15 mouse cellular contexts compared by ENCODE assay signal in the genomic region with DNA sequence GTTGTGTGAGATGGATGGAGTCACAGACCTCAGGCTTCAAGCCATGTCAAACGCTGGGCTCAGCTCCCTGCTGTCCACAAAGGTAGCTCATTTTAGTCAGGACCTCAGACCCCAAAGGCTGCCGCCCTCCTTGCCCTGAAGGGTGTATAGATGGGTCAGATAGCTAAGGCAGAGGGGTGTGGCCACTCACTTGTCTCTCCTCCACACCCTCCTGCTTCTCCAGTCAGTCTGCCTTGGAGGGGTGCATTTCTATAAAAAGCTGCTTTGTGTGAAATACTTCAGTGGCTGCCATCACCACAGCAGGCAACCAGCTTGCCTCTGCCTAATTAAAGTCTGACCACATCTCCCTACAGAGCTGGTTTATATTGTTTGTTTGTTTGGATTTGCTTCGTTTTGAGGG.
A peak's percentile ranks its signal among the peaks of the same experiment; 100 is the strongest.
DNase-seq lines count a peak whose midpoint lies in the region; ATAC-seq and TF ChIP-seq lines count a peak whose summit lies in the region.
"Had no signal": no experiment of that assay in that cellular context is flagged by ENCODE, and none has a peak within 500 bp of the region (broad histone marks: within the 10 kb centered on the region; RNA-seq: fewer than 3 reads in every experiment).

No protein-coding gene starts in this region.

- H3K4me3 ChIP-seq in midbrain, postnatal 0 days (ENCODE audit: low read depth, low read length) = no peak overlapping the region
- H3K4me3 ChIP-seq in midbrain, embryonic 10.5 days = no peak overlapping the region
- no peak overlapping the region for H3K4me3 ChIP-seq in embryonic facial prominence, embryonic 12.5 days
- H3K4me3 ChIP-seq in forebrain, postnatal 0 days (ENCODE audit: low read depth, low read length) = no peak overlapping the region
- H3K4me3 ChIP-seq in neural tube, embryonic 14.5 days (ENCODE audit: low read depth, low read length) = no peak overlapping the region
- H3K4me3 ChIP-seq: heart, embryonic 12.5 days; neural tube, embryonic 12.5 days had no signal

- TF ChIP-seq CTCF in midbrain, postnatal 0 days (IDR thresholded peaks at IDR 0.05) = no peak
- no peak for TF ChIP-seq CTCF in forebrain, postnatal 0 days (IDR thresholded peaks at IDR 0.05; ENCODE audit: low read depth)

- peak; percentile 51 for DNase-seq in midbrain, postnatal 0 days (ENCODE audit: low spot score)
- no peak for DNase-seq in midbrain, embryonic 10.5 days (ENCODE audit: low spot score)
- DNase-seq in forebrain, postnatal 0 days = peak; percentile 35
- DNase-seq in urinary bladder, adult 2 months (ENCODE audit: low spot score) = no peak
- DNase-seq in frontal cortex, postnatal 10 days (ENCODE audit: low spot score in 2 of 2) = no peak
- DNase-seq: adrenal gland, adult 2 months; cerebellum, adult 9-10 months; lung, adult 18-20 months; thymus, postnatal 36 days had no signal

- H3K4me2 ChIP-seq in midbrain, postnatal 0 days (ENCODE audit: low read depth, low read length, poor library complexity, severe bottlenecking) = no peak overlapping the region
- no peak overlapping the region for H3K4me2 ChIP-seq in embryonic facial prominence, embryonic 12.5 days (replicated peaks)
- H3K4me2 ChIP-seq in forebrain, postnatal 0 days (ENCODE audit: low read depth) = no peak overlapping the region
- H3K4me2 ChIP-seq in neural tube, embryonic 14.5 days (ENCODE audit: low read depth, low read length) = no peak overlapping the region
- H3K4me2 ChIP-seq: heart, embryonic 12.5 days; neural tube, embryonic 12.5 days had no signal

- H3K36me3 ChIP-seq in midbrain, postnatal 0 days (ENCODE audit: insufficient read depth, low read length) = no peaks in the 10 kb centered on the region
- no peaks in the 10 kb centered on the region for H3K36me3 ChIP-seq in midbrain, embryonic 10.5 days
- H3K36me3 ChIP-seq in embryonic facial prominence, embryonic 12.5 days = no peaks in the 10 kb centered on the region
- H3K36me3 ChIP-seq in forebrain, postnatal 0 days (ENCODE audit: insufficient read depth) = no peaks in the 10 kb centered on the region
- H3K36me3 ChIP-seq in neural tube, embryonic 14.5 days (ENCODE audit: control insufficient read depth, insufficient read depth, low read length) = no peaks in the 10 kb centered on the region
- H3K36me3 ChIP-seq: heart, embryonic 12.5 days; neural tube, embryonic 12.5 days had no signal

- no peaks in the 10 kb centered on the region for H3K4me1 ChIP-seq in midbrain, postnatal 0 days (ENCODE audit: insufficient read depth, low read length)
- H3K4me1 ChIP-seq in midbrain, embryonic 10.5 days = peaks cover 21% of the 10 kb centered on the region
- H3K4me1 ChIP-seq in embryonic facial prominence, embryonic 12.5 days = 0 out of 2 replicates have a peak, but pooled peaks cover 11% of the 10 kb centered on the region
- peaks cover 3% of the 10 kb centered on the region; the same call in 1 of the 2 replicates for H3K4me1 ChIP-seq in forebrain, postnatal 0 days (ENCODE audit: insufficient read depth)
- H3K4me1 ChIP-seq in neural tube, embryonic 14.5 days (ENCODE audit: control insufficient read depth, insufficient read depth, low read length) = no peaks in the 10 kb centered on the region

- WGBS in midbrain, postnatal 0 days = 37% methylated on average over 3 of the region's 3 CpGs
- 44% methylated on average over 3 of the region's 3 CpGs for WGBS in midbrain, embryonic 10.5 days
- WGBS in embryonic facial prominence, embryonic 12.5 days = 19% methylated on average over 3 of the region's 3 CpGs
- WGBS in forebrain, postnatal 0 days = 15% methylated on average over 3 of the region's 3 CpGs
- 48% methylated on average over 3 of the region's 3 CpGs for WGBS in neural tube, embryonic 14.5 days

- no peak overlapping the region for H3K27ac ChIP-seq in midbrain, postnatal 0 days (ENCODE audit: low read depth, low read length)
- H3K27ac ChIP-seq in midbrain, embryonic 10.5 days (replicated peaks) = no peak overlapping the region
- peak overlapping the region; percentile 50; the same call in 1 of the 2 replicates for H3K27ac ChIP-seq in embryonic facial prominence, embryonic 12.5 days
- H3K27ac ChIP-seq in forebrain, postnatal 0 days (ENCODE audit: low read depth, low read length) = no peak overlapping the region
- H3K27ac ChIP-seq in neural tube, embryonic 14.5 days (ENCODE audit: low read depth, low read length) = no peak overlapping the region
- H3K27ac ChIP-seq: neural tube, embryonic 12.5 days had no signal

- H3K9ac ChIP-seq in midbrain, postnatal 0 days (replicated peaks; ENCODE audit: low read length, poor library complexity, severe bottlenecking) = no peak overlapping the region
- no peak overlapping the region for H3K9ac ChIP-seq in embryonic facial prominence, embryonic 12.5 days
- H3K9ac ChIP-seq in forebrain, postnatal 0 days = no peak overlapping the region
- no peak overlapping the region for H3K9ac ChIP-seq in neural tube, embryonic 14.5 days (replicated peaks; ENCODE audit: low read depth, low read length)
- H3K9ac ChIP-seq: heart, embryonic 12.5 days; neural tube, embryonic 12.5 days had no signal

- H3K9me3 ChIP-seq in midbrain, postnatal 0 days (ENCODE audit: low read length) = no peaks in the 10 kb centered on the region
- no peaks in the 10 kb centered on the region for H3K9me3 ChIP-seq in midbrain, embryonic 10.5 days (replicated peaks)
- no peaks in the 10 kb centered on the region for H3K9me3 ChIP-seq in embryonic facial prominence, embryonic 12.5 days
- H3K9me3 ChIP-seq in forebrain, postnatal 0 days (ENCODE audit: low read length) = no peaks in the 10 kb centered on the region
- H3K9me3 ChIP-seq in neural tube, embryonic 14.5 days (ENCODE audit: control insufficient read depth, low read length) = no peaks in the 10 kb centered on the region
- H3K9me3 ChIP-seq: G1E; heart, embryonic 12.5 days; neural tube, embryonic 12.5 days had no signal

- no peak for ATAC-seq in midbrain, postnatal 0 days (ENCODE audit: low FRiP score)
- ATAC-seq in embryonic facial prominence, embryonic 12.5 days (ENCODE audit: insufficient number of reproducible peaks, insufficient read depth, low FRiP score, low TSS enrichment) = no peak
- ATAC-seq in forebrain, postnatal 0 days = peak; percentile 69
- ATAC-seq in neural tube, embryonic 14.5 days (ENCODE audit: low read depth) = peak; percentile 41; the same call in 1 of the 2 replicates
- ATAC-seq: intestine, embryonic 16.5 days had no signal

- H3K27me3 ChIP-seq in midbrain, postnatal 0 days (ENCODE audit: insufficient read depth, low read length) = no peaks in the 10 kb centered on the region
- no peaks in the 10 kb centered on the region for H3K27me3 ChIP-seq in midbrain, embryonic 10.5 days (ENCODE audit: low read depth, poor library complexity, severe bottlenecking)
- H3K27me3 ChIP-seq in embryonic facial prominence, embryonic 12.5 days = no peaks in the 10 kb centered on the region
- H3K27me3 ChIP-seq in forebrain, postnatal 0 days (ENCODE audit: insufficient read depth, low read length) = no peaks in the 10 kb centered on the region
- no peaks in the 10 kb centered on the region for H3K27me3 ChIP-seq in neural tube, embryonic 14.5 days (ENCODE audit: control insufficient read depth, insufficient read depth, low read length)
- H3K27me3 ChIP-seq: heart, embryonic 12.5 days; neural tube, embryonic 12.5 days had no signal

Comparison
In these comparisons a context has a peak if more than half of its experiments do, and no peak if none do; other contexts are left out.
1. DNase-seq: peak in midbrain, postnatal 0 days (single experiment) and forebrain, postnatal 0 days (single experiment); none in midbrain, embryonic 10.5 days (single experiment), urinary bladder, adult 2 months (single experiment) and frontal cortex, postnatal 10 days (0 of 2).
2. ATAC-seq: peak in forebrain, postnatal 0 days (single experiment) and neural tube, embryonic 14.5 days (single experiment); none in midbrain, postnatal 0 days (single experiment) and embryonic facial prominence, embryonic 12.5 days (single experiment).